In the genomic region with DNA sequence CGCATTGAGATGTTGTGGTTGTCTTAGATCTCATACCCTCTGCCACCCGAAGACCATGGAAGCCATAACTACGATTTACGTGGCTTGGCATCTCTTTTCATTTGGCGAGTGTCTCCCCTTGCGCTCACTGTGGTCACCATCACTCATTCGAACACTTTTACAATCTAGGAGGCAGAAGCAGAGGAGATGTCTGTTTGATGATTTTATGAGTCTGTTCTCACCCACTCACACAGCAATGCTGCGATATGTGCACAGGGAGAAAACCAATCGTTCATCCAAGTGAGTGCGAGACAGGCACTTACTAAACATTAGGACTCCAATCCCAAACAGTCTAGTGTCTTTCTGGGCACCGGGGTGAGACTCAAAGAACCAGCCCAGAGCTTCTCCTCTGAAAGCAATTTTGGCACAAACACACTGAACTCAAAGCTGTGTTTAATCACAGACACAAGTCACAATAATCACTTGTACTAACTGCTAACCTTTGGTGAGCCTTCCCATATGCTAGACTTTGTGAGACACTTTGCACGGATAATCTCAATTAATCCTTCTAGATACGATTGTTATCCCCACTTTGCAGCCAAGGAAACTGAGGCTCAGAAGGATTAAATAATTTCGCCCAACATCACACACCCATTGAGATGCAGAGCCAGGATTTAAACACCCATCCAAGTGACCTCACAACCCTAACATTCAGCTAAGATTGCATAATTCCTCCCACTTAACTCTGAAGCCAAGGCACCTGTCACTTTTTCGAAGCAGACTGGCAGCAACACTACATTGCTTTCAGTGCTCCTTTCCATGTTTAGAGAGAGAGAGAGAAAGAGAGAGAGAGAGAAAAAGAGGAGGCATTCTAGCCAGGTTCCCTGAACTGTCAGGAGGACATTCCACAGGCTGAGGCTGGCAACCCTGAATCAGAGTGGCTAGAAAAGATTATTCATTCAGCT, we compare ENCODE assay signal across 27 mouse cellular contexts. TPM values are rescaled to one million over a fixed set of nuclear protein-coding genes. Genes with fewer than 3 reads are reported as not detected.
A peak's percentile ranks its signal among the peaks of the same experiment; 100 is the strongest.
DNase-seq lines count a peak whose midpoint lies in the region; ATAC-seq and TF ChIP-seq lines count a peak whose summit lies in the region.
"Had no signal": no experiment of that assay in that cellular context is flagged by ENCODE, and none has a peak within 500 bp of the region (broad histone marks: within the 10 kb centered on the region; RNA-seq: fewer than 3 reads in every experiment).

No protein-coding gene starts in this region.

- TF ChIP-seq CTCF in lung, adult 2 months (IDR thresholded peaks at IDR 0.05; ENCODE audit: insufficient read depth, low read length): no peak
- TF ChIP-seq CTCF in lung, postnatal 0 days (IDR thresholded peaks at IDR 0.05): no peak

- H3K4me3 ChIP-seq in kidney, embryonic 16.5 days (ENCODE audit: low read length): no peak overlapping the region
- no peak overlapping the region for H3K4me3 ChIP-seq in lung, embryonic 15.5 days
- H3K4me3 ChIP-seq in lung, adult 2 months (replicated peaks; ENCODE audit: extremely low read depth, low read depth, low read length): no peak overlapping the region
- no peak overlapping the region for H3K4me3 ChIP-seq in lung, postnatal 0 days (ENCODE audit: low read depth, low read length)
- H3K4me3 ChIP-seq: embryonic facial prominence, embryonic 15.5 days; forebrain, embryonic 12.5 days; hindbrain, embryonic 10.5 days; midbrain, embryonic 10.5 days; myocyte; neural tube, embryonic 12.5 days had no signal

- H3K27me3 ChIP-seq in kidney, embryonic 16.5 days (ENCODE audit: insufficient read depth, low read length): no peaks in the 10 kb centered on the region
- no peaks in the 10 kb centered on the region for H3K27me3 ChIP-seq in lung, embryonic 15.5 days
- H3K27me3 ChIP-seq in lung, postnatal 0 days (replicated peaks; ENCODE audit: insufficient read depth, low read length): no peaks in the 10 kb centered on the region
- H3K27me3 ChIP-seq: embryonic facial prominence, embryonic 15.5 days; forebrain, embryonic 12.5 days; neural tube, embryonic 12.5 days had no signal

- no peaks in the 10 kb centered on the region for H3K36me3 ChIP-seq in kidney, embryonic 16.5 days (ENCODE audit: insufficient read depth, low read length)
- no peaks in the 10 kb centered on the region for H3K36me3 ChIP-seq in lung, embryonic 15.5 days
- H3K36me3 ChIP-seq in lung, postnatal 0 days (ENCODE audit: insufficient read depth, low read length): no peaks in the 10 kb centered on the region
- H3K36me3 ChIP-seq: embryonic facial prominence, embryonic 15.5 days; forebrain, embryonic 12.5 days; hindbrain, embryonic 10.5 days; midbrain, embryonic 10.5 days; neural tube, embryonic 12.5 days had no signal

- DNase-seq in kidney, adult 18-20 months: no peak
- no peak for DNase-seq in lung, adult 2 months
- peak; percentile 59 for DNase-seq in lung, postnatal 0 days (ENCODE audit: low spot score)
- no peak for DNase-seq in spleen, adult 18-20 months
- no peak for DNase-seq in spleen, postnatal 4 days (ENCODE audit: low spot score in 2 of 2)
- DNase-seq: adrenal gland, postnatal 25 days; cerebellum, adult 18-20 months; cerebellum, postnatal 10 days; forebrain, postnatal 0 days; gastrocnemius, postnatal 14 days; heart, postnatal 14 days; kidney, adult 8-10 months; layer of hippocampus, adult 9-11 months; right cerebral cortex, adult 18-20 months; thymus, adult 2 months; thymus, postnatal 36 days had no signal

- ATAC-seq in kidney, embryonic 16.5 days (ENCODE audit: low FRiP score, low TSS enrichment): peak; percentile 65; the same call in 1 of the 2 replicates
- ATAC-seq in lung, embryonic 15.5 days (ENCODE audit: borderline replicate concordance, extremely low read depth, low FRiP score, low TSS enrichment): peak; percentile 43; the same call in 1 of the 2 replicates
- ATAC-seq in lung, postnatal 0 days: peak; percentile 40
- ATAC-seq: CD4-positive, CD25-positive, alpha-beta regulatory T cell, adult 4 months; forebrain, postnatal 0 days; hindbrain, embryonic 16.5 days had no signal

- peak; percentile 20 for TF ChIP-seq EP300 in lung, postnatal 0 days (IDR thresholded peaks at IDR 0.05)

- H3K9ac ChIP-seq in kidney, embryonic 16.5 days (replicated peaks; ENCODE audit: low read length): no peak overlapping the region
- H3K9ac ChIP-seq in lung, embryonic 15.5 days: no peak overlapping the region
- no peak overlapping the region for H3K9ac ChIP-seq in lung, postnatal 0 days (replicated peaks; ENCODE audit: low read depth)
- H3K9ac ChIP-seq: embryonic facial prominence, embryonic 15.5 days; forebrain, embryonic 12.5 days; forebrain, postnatal 0 days; neural tube, embryonic 12.5 days had no signal

- H3K4me2 ChIP-seq in kidney, embryonic 16.5 days (replicated peaks; ENCODE audit: low read depth, low read length): no peak overlapping the region
- H3K4me2 ChIP-seq in lung, embryonic 15.5 days: no peak overlapping the region
- no peak overlapping the region for H3K4me2 ChIP-seq in lung, postnatal 0 days (replicated peaks; ENCODE audit: low read depth, low read length)
- H3K4me2 ChIP-seq: embryonic facial prominence, embryonic 15.5 days; forebrain, embryonic 12.5 days; liver, embryonic 11.5 days; neural tube, embryonic 12.5 days had no signal

- H3K27ac ChIP-seq in kidney, embryonic 16.5 days (ENCODE audit: low read length): peak overlapping the region; percentile 13; the same call in 1 of the 2 replicates
- H3K27ac ChIP-seq in lung, embryonic 15.5 days: no peak overlapping the region
- no peak overlapping the region for H3K27ac ChIP-seq in lung, postnatal 0 days (ENCODE audit: low read length)
- H3K27ac ChIP-seq: embryonic facial prominence, embryonic 15.5 days; forebrain, embryonic 12.5 days; hindbrain, embryonic 10.5 days; midbrain, embryonic 10.5 days; neural tube, embryonic 12.5 days had no signal

- WGBS in kidney, embryonic 16.5 days: 32% methylated on average over 15 of the region's 15 CpGs
- WGBS in lung, embryonic 15.5 days: 61% methylated on average over 15 of the region's 15 CpGs
- WGBS in lung, adult 2 months: 76% methylated on average over 15 of the region's 15 CpGs
- 63% methylated on average over 15 of the region's 15 CpGs for WGBS in lung, postnatal 0 days

- H3K4me1 ChIP-seq in kidney, embryonic 16.5 days (ENCODE audit: insufficient read depth, low read length): peaks cover 49% of the 10 kb centered on the region
- H3K4me1 ChIP-seq in lung, embryonic 15.5 days: peaks cover 30% of the 10 kb centered on the region
- no peaks in the 10 kb centered on the region; the same call in 1 of the 2 replicates for H3K4me1 ChIP-seq in lung, adult 2 months (ENCODE audit: control insufficient read depth, insufficient read depth, low read length)
- H3K4me1 ChIP-seq in lung, postnatal 0 days (ENCODE audit: insufficient read depth, low read depth, low read length): no peaks in the 10 kb centered on the region; the same call in 1 of the 2 replicates

- no peak for TF ChIP-seq POLR2A in lung, adult 2 months (IDR thresholded peaks at IDR 0.05; ENCODE audit: borderline replicate concordance, extremely low read depth, low read depth, low read length)

- no peaks in the 10 kb centered on the region for H3K9me3 ChIP-seq in kidney, embryonic 16.5 days (ENCODE audit: low read length)
- H3K9me3 ChIP-seq in lung, embryonic 15.5 days: no peaks in the 10 kb centered on the region
- no peaks in the 10 kb centered on the region for H3K9me3 ChIP-seq in lung, postnatal 0 days (ENCODE audit: low read length)
- H3K9me3 ChIP-seq: embryonic facial prominence, embryonic 15.5 days; forebrain, embryonic 12.5 days; hindbrain, embryonic 10.5 days; midbrain, embryonic 10.5 days; neural tube, embryonic 12.5 days had no signal

RNA-seq across cellular contexts. Expression of a gene that starts 55.5 kb away (rescaled TPM):
- 15.2 and 15.8 TPM in 2 replicates for polyA plus RNA-seq in kidney, embryonic 16.5 days (2015; fragmentation: Nextera tagmentation; extraction: Ambion mirVana)
- 4.7 and 5.9 TPM in 2 replicates for polyA plus RNA-seq in lung, embryonic 15.5 days (2015; fragmentation: Nextera tagmentation; extraction: Ambion mirVana)
- 1.5 and 1.7 TPM in 2 replicates for polyA plus RNA-seq in lung, adult 2 months (2012; rRNA removed)
- polyA plus RNA-seq in lung, postnatal 0 days (2015; fragmentation: Nextera tagmentation; extraction: Ambion mirVana): 2.1 and 2.2 TPM in 2 replicates
- polyA plus RNA-seq: CD4-positive, CD25-positive, alpha-beta regulatory T cell, adult 4 months; myocyte had no signal
